Mouse (Mus musculus) heart, adult 9 months (tissue): ENCODE data around the gene Btbd6.

Experiments
- DNase-seq, 2 experiments: peaks; one replicate each; pipeline ENCODE4 v3.0.0; 2022; ENCODE audit warnings: low spot score in 2 of 2

Btbd6 gene

DNA sequence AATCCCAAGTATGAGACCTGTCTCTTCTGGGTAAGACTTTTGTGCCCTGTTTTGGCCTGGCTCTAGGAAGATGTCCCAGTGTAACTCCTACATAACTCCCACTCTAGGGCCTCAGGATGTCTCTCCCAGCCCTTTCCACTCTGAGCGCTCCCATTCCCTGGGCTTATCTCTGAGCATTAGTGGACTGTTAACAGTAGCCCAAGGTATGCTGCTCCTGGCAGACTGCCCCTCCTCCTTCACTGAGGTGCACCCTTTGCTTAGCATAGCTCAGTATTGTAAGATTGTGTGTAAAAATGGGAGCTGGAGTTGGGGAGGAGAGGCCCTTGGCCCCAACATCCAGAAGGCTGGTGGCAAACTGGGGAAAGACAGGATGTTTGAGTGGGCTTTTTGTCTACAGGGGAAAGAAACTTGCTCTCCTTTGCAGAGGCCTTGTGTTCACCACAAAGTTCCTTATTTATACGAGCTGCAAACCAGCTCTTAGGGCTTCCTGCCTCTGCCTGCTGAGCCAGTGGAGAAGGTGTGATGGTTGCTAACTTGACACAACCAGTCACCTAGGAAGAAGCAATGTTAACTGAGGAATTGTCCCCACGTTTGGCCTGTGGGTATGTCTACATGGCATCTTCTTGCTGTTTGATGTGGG is 23.2 kb upstream of the Btbd6 start:
- no peak for DNase-seq

DNA sequence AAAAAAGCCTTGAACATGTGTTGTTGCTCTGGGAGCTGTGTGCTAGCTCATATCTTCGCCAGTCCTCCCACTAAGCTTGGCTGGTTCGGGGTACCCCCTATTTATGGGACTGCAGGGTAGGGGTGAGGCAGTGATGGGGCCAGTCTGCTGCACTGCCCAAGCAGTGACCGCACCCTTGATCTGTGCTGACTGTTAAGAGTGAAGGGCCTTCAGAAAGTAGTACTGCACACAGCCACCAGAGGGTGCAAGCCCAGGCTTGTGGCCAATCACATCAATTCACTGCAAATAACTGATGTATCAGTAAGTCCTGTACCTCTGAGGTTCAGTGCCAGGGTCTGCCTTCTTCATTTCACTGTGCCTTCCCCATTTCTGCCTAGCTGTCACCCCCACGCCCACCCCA is 20.5 kb upstream of the Btbd6 start:
- peak; percentile 56 to 78 for DNase-seq

DNA sequence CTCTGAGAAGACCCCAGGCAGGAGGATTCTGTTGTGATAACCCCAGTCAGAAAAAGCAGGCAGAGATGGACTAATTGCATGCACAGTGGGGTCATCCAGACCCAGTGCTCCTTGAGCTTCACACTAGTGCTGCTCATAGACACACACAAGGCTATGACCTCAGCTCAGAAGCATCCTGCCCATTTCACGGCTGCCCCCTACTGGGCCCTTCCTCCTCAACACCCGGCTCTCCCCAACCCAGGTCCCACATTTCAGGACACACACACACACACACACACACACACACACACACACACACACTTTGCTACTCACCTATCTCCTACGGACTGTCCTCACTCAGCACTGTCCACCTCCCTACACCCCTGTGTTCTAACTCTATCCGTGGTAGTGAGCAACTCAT is 18.0 kb upstream of the Btbd6 start:
- DNase-seq = peak in 1 of 2 experiments; percentile 41

DNA sequence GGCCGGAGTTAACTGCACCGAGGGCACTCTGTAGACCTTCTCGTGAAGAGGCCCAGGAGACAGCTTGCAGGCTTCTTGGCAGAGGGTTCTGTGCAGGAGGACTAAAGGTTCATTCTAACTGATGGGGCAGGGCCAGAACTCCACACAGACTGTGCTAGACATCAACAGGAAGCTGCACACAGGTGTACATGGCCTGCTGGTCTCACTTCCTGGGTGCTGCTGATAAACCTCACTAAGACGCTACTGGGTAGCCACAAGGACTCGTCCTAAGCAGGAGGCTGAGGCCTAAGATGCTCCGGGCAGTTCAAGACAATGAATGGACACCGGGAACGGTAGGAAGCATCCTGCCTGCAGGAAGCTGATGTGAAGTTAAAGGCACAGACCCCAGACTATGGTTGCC is 16.9 kb upstream of the Btbd6 start:
- DNase-seq = no peak

DNA sequence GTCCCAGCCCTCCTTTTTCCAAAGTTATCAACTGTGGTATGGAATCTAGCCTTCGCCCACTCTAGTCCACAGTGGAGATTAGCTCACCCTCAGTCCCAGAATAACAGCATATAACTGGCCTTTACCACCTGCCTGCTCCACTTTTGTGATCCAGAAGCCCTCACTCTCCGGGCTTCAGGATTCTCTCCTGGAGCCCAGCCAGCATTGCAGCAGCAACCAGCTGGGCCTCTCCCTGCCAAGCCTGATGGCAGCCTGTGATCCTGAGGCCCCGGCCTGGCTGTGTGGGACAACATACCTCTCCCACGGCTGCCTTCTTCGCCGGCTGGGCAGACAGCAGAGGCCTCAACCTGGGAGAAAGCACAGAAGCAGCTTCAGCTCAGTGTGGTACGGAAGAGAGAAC is 14.9 kb upstream of the Btbd6 start:
- peak in 1 of 2 experiments; percentile 45 for DNase-seq

DNA sequence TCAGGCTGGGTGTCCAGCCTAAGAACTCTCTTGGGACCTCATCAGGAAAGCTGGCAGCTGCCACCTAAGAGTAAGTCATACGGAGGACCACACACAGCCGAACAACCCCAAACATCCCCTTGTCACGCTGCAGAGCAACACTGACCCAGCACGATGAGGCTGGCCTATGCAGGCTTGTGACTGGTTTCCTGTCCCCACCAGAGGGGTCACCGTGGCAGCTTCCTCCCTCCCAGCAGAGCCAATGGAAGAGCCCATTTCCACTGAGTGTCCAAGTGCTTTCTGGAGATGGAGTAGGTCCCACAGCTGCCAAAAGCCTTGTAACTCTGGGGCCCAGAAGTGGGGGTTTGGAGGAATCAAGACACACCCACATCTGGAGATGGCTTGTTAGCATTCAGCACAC is 14.4 kb upstream of the Btbd6 start:
- DNase-seq = no peak

DNA sequence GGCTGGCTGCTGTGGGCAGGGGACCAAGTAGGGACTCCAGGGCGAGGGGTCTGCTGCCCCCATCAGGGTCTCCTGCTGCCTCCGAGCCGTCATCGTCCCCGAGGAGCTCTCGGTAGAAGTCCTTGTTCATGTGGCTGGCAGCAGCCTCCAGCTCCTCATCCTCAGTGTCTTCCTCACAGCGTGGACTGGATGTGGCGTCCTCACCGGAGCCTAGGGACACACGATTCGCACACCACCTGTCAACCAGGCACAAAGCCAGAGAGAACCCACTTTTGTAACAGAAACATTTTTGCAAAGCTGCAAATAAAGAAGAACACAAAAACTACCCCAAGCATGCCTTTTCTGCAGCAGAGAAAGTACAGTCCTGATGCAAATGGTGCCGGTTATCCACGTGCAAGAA is 10.5 kb upstream of the Btbd6 start:
- no peak for DNase-seq

DNA sequence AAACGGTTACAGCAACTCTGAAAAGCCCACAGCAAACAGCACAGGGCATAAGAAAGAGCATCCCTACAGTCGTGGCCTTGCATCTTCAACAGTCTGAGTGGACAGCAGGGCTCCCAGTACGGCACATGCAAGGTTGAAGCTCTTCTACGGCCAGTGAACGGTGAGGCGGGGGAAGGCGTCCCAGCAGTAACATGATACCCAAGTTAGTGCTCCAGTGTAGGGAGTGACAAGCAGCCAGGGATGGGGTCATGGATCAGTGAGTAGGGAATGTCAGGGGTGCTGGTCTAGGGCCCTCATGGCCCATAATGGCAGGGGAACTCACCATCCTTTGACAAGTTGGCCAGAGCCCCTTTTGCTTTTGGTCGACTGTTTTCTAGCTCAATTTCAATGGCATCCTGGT is 7.3 kb upstream of the Btbd6 start:
- no peak for DNase-seq

DNA sequence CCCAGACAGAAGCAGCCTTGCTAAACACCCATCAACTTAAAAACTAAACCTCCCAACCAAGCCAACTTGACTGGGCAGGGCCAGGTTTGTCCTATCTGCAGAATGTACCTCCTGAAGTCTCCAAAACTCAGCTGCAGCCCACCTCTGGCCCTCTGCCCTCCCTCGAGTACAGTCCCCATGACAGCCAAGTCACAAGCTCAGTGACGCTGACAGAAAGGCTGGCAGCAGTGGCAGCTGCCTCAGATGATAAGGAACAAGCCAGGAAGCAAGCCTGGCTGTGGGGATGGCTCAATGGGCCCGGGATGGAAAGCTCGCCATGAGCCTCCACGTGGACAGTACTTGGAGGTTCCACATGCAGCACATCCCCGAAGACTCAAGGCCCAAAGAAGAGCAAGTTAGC is 6.7 kb upstream of the Btbd6 start:
- DNase-seq = no peak

DNA sequence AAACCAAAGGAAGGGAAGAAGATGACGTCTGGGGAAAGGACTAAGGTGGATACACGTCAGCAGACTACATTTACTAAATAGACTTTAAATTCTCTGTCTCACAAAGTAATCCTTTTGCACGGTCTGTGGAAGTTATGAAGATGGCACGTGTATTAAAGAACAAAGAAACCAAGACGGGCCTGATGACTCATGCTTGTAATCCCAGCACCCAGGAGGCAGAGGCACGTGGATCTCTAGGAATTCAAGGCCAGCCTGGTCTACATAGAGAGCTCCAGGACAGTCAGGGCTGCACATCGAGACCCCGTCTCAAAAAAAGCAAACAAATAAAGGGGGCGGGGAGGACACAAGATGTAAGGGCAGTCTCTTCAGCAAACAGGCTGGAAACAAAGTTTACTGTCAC is 1.5 kb upstream of the Btbd6 start:
- DNase-seq = no peak

DNA sequence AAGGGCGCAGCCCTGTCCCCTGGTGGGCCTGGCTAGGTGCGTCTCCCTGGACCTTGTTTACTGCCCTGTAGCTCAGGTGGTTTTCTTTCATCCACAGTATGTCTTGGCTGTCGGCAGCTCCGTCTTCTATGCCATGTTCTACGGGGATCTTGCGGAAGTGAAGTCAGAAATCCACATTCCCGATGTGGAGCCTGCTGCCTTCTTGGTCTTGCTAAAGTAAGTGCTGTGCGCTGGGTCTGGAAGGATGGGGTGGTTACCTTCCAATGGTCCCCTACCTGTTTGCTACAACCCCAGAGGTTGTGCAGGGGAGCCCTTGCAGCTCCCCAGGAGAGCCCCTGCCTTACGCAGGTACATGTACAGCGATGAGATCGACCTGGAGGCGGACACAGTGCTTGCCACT is 874 bp downstream of the Btbd6 start:
- DNase-seq = no peak

DNA sequence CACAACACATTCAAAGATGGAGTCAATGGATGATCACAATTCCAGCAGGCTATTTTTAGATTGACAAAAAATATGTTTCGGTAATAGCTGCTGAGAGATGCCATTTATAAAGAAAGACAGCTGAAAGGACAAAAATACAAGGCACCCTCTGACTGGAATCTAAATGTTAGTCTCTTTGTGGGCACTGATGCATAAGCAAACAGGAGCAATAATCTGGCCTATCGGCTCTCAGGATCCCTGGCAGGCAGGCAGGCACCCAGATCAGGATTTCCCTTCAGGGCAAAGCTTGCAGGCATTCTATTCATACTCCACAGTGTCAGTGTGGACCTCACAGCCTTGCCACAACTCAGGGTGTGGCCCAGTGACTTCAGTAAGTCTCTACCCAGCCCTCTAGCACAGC is 5.7 kb downstream of the Btbd6 start:
- DNase-seq = no peak

DNA sequence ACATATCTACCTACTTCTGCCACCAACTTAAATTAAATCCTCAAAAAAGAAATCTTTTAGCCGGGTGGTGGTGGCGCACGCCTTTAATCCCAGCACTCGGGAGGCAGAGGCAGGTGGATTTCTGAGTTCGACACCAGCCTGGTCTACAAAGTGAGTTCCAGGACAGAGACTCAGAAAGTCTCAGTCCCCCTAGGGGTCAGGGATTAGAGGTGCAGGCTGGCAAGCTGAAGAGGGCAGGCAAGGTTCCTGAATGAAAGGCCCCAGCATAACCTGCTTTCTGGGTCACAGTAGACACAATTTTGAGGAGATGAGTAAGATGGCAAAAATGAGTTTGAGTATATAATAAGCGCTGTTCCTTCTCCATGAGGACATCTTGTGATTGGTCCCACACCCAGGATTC is 9.1 kb downstream of the Btbd6 start:
- DNase-seq = no peak

DNA sequence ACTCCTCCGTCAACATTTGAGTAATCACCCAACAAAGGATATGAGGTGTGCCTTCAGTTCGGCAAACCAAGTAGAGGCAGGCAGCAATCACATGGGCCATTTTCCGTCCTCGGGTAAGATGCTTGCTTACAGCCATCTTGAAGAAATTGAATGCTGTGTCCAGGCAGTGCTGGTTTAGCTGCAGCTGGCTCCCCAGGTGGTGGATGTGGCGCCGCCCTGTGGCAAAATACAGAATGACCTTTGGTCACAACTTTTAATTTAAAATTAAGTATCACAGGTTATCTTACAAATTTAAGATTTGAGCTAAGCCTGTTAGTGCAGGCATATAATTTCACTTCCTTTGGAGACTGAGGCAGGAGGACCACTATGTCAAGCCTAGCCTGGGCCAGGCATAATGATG is 11.6 kb downstream of the Btbd6 start:
- DNase-seq = no peak

DNA sequence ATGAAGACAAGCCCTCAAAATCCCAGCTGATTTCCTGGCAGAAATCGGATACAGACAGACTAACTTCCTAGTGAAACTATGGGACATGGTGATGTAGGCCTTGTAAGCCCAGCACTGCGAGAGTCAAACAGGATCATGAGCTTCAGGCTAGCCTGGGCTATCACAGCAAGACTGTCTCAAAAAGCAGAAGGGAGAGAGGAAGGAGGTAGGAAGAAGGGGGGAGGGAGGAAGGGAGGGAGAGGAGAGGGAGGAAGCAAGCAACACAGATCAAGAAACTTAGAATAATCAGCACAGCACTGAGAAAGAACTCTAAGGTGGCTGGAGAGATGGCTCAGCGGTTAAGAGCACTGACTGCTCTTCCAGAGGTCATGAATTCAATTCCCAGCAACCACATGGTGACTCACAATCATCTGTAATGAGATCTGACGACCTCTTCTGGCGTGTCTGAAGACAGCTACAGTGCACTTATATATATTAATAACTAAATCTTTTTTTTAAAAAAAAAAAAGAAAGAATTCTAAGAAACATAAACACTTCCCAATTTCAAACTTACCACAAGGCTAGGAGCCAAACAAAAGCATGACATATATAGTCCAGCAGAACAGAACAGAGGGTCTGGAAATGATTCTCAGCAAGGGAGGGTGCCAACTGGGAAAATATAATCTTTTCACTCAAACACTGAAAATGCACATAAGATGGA is 14.6 kb downstream of the Btbd6 start:
- DNase-seq = no peak

DNA sequence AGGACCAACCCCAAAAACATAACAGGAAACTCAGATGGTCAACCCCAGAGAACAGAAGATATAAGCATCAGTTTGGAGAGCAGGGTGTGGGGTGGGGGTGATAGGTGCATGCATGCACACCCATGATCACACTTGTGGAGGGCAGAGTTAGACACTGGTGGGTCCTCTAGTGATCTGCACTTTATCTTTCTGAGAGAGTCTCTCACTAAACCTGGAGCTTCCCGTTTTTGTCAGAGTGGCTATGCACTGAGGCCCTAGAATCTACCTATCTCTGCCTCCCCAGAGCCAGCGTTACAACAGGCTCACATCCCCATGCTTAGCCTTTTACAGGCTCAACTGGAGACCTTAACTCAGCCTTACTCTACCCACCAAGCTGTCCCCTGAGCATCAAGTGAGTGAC is 15.2 kb downstream of the Btbd6 start:
- DNase-seq = no peak

DNA sequence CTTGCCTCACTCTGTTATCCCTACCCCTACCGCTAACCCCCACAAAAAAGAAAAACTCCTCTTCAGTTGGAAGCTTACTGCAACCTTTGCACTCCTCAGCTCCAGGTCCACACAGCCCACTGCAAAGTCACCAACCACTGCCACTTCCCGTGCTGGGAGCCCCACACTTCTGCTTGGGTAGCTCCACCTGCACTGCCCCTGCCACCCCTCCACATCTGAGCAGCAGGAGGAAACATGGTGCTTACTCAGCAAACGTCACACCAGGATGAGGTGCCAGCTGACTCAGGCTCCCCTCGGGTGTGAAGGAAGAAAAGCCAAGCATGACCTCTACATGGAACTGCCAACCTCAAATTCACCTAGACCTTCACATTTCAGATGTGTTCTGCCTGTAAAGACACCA is 17.9 kb downstream of the Btbd6 start:
- no peak for DNase-seq

DNA sequence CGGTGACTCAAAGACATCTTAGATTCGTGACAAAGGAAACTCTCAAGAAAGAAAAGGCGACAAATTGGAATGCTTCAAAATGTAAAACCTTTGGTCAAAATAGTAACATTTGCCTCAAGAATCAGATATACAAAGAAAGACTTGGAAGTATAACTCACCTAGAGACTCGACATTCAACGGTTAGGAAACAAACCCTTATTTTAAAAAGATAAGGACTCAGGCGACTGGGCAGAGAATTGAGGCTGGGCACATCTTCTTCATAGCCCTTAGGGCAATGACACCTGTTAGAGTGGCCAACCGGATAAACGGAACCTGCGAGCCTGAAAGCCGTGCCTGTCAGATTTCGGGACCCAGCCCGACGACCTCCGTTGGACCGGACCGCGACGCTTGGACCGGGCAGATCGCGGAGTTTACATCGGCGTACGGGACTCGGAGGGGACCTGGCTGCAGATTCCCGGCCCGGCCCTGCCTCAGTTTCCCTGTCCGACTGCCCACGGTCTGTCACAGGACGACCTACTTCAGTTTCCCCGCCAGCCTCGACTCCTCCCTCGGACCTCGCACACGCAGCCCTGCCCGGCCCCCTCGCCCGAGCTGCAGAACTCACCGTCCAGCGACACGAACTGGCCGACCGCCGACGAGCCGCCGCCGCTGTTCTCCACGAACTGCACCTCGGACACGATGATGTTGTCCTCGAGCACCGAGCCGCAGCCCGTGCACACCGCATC is 23.4 kb downstream of the Btbd6 start:
- DNase-seq = peak in 1 of 2 experiments; percentile 32

DNA sequence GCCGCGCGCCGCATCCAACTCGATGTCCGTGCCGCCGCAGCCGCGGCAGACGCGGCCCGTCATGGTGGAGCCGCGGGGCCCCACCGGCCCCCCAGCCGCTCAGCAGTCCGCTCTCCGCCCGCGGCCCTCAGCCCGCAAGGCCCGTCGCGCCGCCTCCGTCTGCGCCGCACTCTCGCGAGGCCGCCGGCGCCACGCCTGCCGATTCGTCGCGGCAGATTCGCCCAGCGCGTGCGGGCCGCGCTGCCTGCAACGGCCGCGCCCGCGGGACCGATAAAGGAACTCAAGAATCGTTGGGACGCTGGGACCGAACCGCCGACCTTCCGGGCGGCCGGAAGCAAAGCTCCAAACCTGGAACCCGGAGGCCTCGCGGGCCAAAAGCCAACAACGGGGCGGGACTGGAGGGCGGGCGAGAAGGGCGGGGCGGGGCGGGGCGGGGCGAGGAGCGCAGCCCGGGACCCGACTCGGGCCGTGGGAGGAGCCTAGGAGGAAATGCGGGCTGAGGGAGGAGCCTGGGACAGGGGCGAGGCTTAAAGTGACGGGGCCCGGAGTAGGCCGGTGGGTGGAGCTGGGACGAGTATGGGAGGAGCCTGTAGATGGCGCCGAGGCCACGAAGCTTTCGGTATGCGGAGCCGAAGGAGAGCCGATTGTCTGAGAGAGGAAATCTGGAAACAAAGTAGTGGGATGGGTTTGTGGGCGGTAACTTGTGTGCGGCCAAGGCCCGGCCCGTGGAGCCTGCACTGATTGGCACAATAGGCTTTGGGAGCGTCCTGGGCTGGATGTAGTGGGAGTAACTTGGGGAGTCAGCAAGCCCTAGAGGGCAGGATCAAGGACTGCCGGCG is 24.2 kb downstream of the Btbd6 start, which contains the start of gene Brf1:
Brf1 (minus strand) TSS at position 411 of the 839 bp plus-strand sequence.
- peak; percentile 96 to 98 for DNase-seq

DNA sequence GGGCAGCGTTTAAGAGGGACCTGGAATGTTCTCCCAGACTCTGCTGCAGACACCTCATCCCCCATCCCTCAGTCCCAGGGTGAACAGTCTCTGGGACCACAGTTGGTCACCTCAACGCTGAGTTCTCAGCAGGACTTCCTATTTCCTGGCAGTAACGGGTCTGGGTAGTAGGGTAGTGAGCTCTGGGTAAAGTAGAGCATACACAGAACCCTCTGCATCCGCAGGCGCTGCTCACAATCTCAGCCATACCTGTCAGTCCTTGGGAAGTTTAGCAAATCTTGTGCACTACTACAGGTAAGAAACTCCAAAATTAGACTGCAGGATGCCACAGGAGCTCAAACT is 24.8 kb downstream of the Btbd6 start:
- no peak for DNase-seq

DNA sequence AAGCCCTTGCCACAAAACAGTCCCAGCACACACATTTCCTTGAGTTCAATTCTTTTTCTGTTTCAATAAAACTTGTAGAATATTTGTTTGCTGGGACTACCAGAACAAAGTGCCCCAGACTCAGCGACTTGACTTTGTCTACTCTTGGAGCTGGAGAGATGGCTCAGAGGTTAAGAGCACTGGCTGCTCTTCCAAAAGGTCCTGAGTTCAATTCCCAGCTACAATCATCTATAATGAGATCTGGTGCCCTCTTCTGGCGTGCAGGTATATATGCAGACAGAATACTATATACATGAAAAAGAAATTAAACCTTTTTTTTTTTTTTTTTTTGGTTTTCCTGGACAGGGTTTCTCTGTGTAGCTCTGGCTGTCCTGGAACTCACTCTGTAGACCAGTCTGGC is 26.4 kb downstream of the Btbd6 start:
- DNase-seq = no peak

DNA sequence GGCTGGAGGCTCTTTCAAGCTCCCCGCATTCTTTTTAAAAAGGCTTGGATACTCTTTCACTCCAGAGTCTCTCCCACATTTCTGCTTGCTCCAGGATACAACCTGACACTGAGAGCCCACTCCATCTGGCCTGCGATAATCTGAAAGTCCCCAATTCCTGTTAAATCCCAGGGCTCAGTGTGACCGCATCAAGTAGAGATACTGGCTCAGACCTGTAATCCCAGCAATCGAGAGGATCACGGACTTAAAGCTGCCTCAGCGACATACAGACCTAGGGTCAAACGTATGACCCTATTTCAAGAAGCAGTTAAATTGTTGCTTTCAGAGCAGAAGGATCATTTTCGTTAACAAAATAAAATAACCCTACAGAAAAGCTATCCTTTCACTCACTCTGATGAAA is 27.7 kb downstream of the Btbd6 start:
- no peak for DNase-seq
